10 mouse cellular contexts compared by ENCODE assay signal in the genomic region with DNA sequence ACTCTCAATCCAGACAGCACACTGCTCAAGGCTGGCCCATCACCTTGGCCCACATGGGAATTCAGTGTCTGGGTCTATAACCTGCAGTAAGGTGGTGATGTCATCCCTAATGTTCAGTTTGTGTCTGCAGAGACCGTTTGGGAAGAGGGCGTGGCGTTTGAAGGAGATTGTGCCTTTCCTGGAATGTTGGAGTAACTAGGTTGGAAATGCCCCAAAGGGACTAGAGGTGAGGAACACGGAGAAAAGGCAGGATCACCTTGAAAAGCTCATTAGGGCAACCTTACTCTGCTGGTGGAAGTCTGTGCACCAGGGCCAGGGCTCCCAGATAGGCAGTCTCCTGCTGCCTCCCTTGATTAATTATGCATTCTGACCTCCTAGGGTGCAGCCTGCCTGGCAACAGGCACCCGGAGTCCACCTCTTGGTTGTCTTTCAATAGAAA.
DNase-seq lines count a peak whose midpoint lies in the region; ATAC-seq lines count a peak whose summit lies in the region.
"Had no signal": no experiment of that assay in that cellular context is flagged by ENCODE, and none has a peak within 500 bp of the region (broad histone marks: within the 10 kb centered on the region; RNA-seq: fewer than 3 reads in every experiment).

No protein-coding gene starts in this region.

- no peaks in the 10 kb centered on the region for H3K27me3 ChIP-seq in hindbrain, embryonic 12.5 days
- no peaks in the 10 kb centered on the region for H3K27me3 ChIP-seq in midbrain, embryonic 10.5 days (ENCODE audit: low read depth, poor library complexity, severe bottlenecking)
- no peaks in the 10 kb centered on the region for H3K27me3 ChIP-seq in liver, embryonic 12.5 days (replicated peaks)
- H3K27me3 ChIP-seq: liver, embryonic 15.5 days had no signal

- peak; percentile 79 for ATAC-seq in hindbrain, embryonic 12.5 days (ENCODE audit: low FRiP score)
- no peak for ATAC-seq in liver, embryonic 12.5 days

- H3K9me3 ChIP-seq in hindbrain, embryonic 12.5 days (replicated peaks), result no peaks in the 10 kb centered on the region
- no peaks in the 10 kb centered on the region for H3K9me3 ChIP-seq in midbrain, embryonic 10.5 days (replicated peaks)
- H3K9me3 ChIP-seq in liver, embryonic 12.5 days (replicated peaks), result no peaks in the 10 kb centered on the region
- H3K9me3 ChIP-seq: liver, embryonic 15.5 days had no signal

- H3K27ac ChIP-seq in hindbrain, embryonic 12.5 days, result no peak overlapping the region
- H3K27ac ChIP-seq in midbrain, embryonic 10.5 days (replicated peaks), result peak overlapping the region; percentile 46
- no peak overlapping the region for H3K27ac ChIP-seq in liver, embryonic 12.5 days
- H3K27ac ChIP-seq: liver, embryonic 15.5 days had no signal

- no peaks in the 10 kb centered on the region for H3K36me3 ChIP-seq in hindbrain, embryonic 12.5 days
- H3K36me3 ChIP-seq in midbrain, embryonic 10.5 days, result no peaks in the 10 kb centered on the region
- H3K36me3 ChIP-seq in liver, embryonic 12.5 days, result no peaks in the 10 kb centered on the region
- H3K36me3 ChIP-seq: liver, embryonic 15.5 days had no signal

- H3K4me1 ChIP-seq in hindbrain, embryonic 12.5 days, result peaks cover 33% of the 10 kb centered on the region
- H3K4me1 ChIP-seq in midbrain, embryonic 10.5 days, result peaks cover 39% of the 10 kb centered on the region
- H3K4me1 ChIP-seq in liver, embryonic 12.5 days, result no peaks in the 10 kb centered on the region
- H3K4me1 ChIP-seq: liver, embryonic 15.5 days had no signal

- H3K4me2 ChIP-seq in hindbrain, embryonic 12.5 days (replicated peaks), result peak overlapping the region; percentile 33
- no peak overlapping the region for H3K4me2 ChIP-seq in liver, embryonic 12.5 days
- H3K4me2 ChIP-seq: liver, embryonic 15.5 days had no signal

- no peak overlapping the region for H3K4me3 ChIP-seq in hindbrain, embryonic 12.5 days
- 0 out of 2 replicates have a peak overlapping the region, but pooled peaks have one; percentile 14 for H3K4me3 ChIP-seq in midbrain, embryonic 10.5 days
- H3K4me3 ChIP-seq in liver, embryonic 12.5 days, result no peak overlapping the region
- H3K4me3 ChIP-seq: erythroblast, embryonic 14.5 days; liver, embryonic 15.5 days had no signal

- no peak overlapping the region for H3K9ac ChIP-seq in hindbrain, embryonic 12.5 days
- no peak overlapping the region for H3K9ac ChIP-seq in liver, embryonic 12.5 days
- H3K9ac ChIP-seq: liver, embryonic 15.5 days had no signal

- peak; percentile 44 to 46 for DNase-seq in layer of hippocampus, postnatal 10 days (ENCODE audit: low spot score in 2 of 2)
- no peak for DNase-seq in layer of hippocampus, adult 18-20 months (ENCODE audit: low spot score in 2 of 2)
- DNase-seq in embryo, embryonic 11 days, result peak; percentile 30
- no peak for DNase-seq in midbrain, embryonic 10.5 days (ENCODE audit: low spot score)
- no peak for DNase-seq in ovary, postnatal 36 days (ENCODE audit: low spot score)
- no peak for DNase-seq in gastrocnemius, postnatal 10 days

- 20% methylated on average over 5 of the region's 5 CpGs for WGBS in hindbrain, embryonic 12.5 days
- WGBS in midbrain, embryonic 10.5 days, result 30% methylated on average over 5 of the region's 5 CpGs
- 28% methylated on average over 5 of the region's 5 CpGs for WGBS in liver, embryonic 12.5 days (ENCODE audit: insufficient replicate concordance)

Comparison
In these comparisons a context has a peak if more than half of its experiments do, and no peak if none do; other contexts are left out.
1. DNase-seq: peak in layer of hippocampus, postnatal 10 days (2 of 2) and embryo, embryonic 11 days (single experiment); none in layer of hippocampus, adult 18-20 months (0 of 2), midbrain, embryonic 10.5 days (single experiment), ovary, postnatal 36 days (single experiment) and gastrocnemius, postnatal 10 days (single experiment).